Mouse (Mus musculus) ES-E14 (cell line): ENCODE measurements at regions not wholly inside any gene's neighbourhood (a gene's known extent, or its start where the extent isn't known, plus 50 kb on each side); places are given as distances from the start of the nearest gene placed in this dataset.
A peak's percentile ranks its signal among the peaks of the same experiment; 100 is the strongest.

Experiments used
- DNase-seq: peaks from one replicate; pipeline ENCODE4 v3.0.0-alpha.2; 2013; ENCODE audit warnings: low read depth, low spot score
- H3K27ac ChIP-seq: 2 replicates; pipeline ENCODE4 v1.5.1; 2012; ENCODE audit warnings: low read depth, mild to moderate bottlenecking, low read length, moderate library complexity, mixed read lengths; ENCODE audit not compliant: poor library complexity, insufficient read depth, severe bottlenecking
- H3K36me3 ChIP-seq: 2 replicates; pipeline ENCODE4 v1.6.1; 2012; ENCODE audit warnings: mild to moderate bottlenecking, low read length, moderate library complexity, mixed read lengths; ENCODE audit not compliant: control insufficient read depth, poor library complexity, insufficient read depth, severe bottlenecking
- H3K4me1 ChIP-seq, 2 experiments: fragments of 150-350 bp in 1 of 2; sonication (generic) in 1 of 2; 2 replicates each; pipeline ENCODE4 v1.6.1; 2012; ENCODE audit warnings: low read length in 2 of 2, mild to moderate bottlenecking in 1 of 2, mixed read lengths in 1 of 2; ENCODE audit not compliant: control insufficient read depth in 2 of 2, insufficient read depth in 2 of 2, poor library complexity in 1 of 2
- H3K4me3 ChIP-seq, 2 experiments: fragments of 150-350 bp in 1 of 2; sonication (generic) in 1 of 2; 2 replicates each; pipeline ENCODE4 v1.5.1; 2012; ENCODE audit warnings: low read length in 2 of 2, low read depth in 1 of 2, mild to moderate bottlenecking in 1 of 2, mixed read lengths in 1 of 2; ENCODE audit not compliant: insufficient read depth in 1 of 2, poor library complexity in 1 of 2, severe bottlenecking in 1 of 2
- H3K9ac ChIP-seq: 2 replicates; pipeline ENCODE4 v1.6.1; 2012; ENCODE audit warnings: low read depth, mild to moderate bottlenecking, low read length, mixed read lengths; ENCODE audit not compliant: poor library complexity, insufficient read depth, severe bottlenecking
- H3K9me3 ChIP-seq: fragments of 150-350 bp; sonication (generic); 2 replicates; pipeline ENCODE4 v1.6.1; 2012; ENCODE audit warnings: low read depth, mild to moderate bottlenecking, low read length; ENCODE audit not compliant: control insufficient read depth, insufficient read depth
- CHD2 ChIP-seq: IDR thresholded peaks from 2 replicates; pipeline ENCODE4 v1.6.1; 2014; ENCODE audit warnings: mild to moderate bottlenecking, low read depth, low read length, inconsistent platforms
- HCFC1 ChIP-seq: IDR thresholded peaks from 2 replicates; pipeline ENCODE4 v1.6.1; 2012; ENCODE audit warnings: low read length, inconsistent platforms, borderline replicate concordance; ENCODE audit not compliant: insufficient read depth
- MAFK ChIP-seq: IDR thresholded peaks from 2 replicates; pipeline ENCODE4 v1.6.1; 2014; ENCODE audit warnings: mild to moderate bottlenecking, low read depth, low read length, inconsistent platforms; ENCODE audit not compliant: insufficient read depth
- ZC3H11A ChIP-seq: IDR thresholded peaks from 2 replicates; pipeline ENCODE4 v1.6.1; 2012; ENCODE audit warnings: low read depth, mild to moderate bottlenecking, inconsistent platforms, low read length, borderline replicate concordance
- ZNF384 ChIP-seq: IDR thresholded peaks from 2 replicates; pipeline ENCODE4 v1.6.1; 2012; ENCODE audit warnings: low read depth, low read length, inconsistent platforms
- in situ Hi-C, 2 experiments: fragments of 600-800 bp; cut with MboI; formaldehyde crosslinking; loops; one replicate each; pipeline ENCODE4 v1.15.1; 2025; ENCODE audit warnings: low sequenced_read_pairs in 2 of 2, inconsistent platforms in 1 of 2; ENCODE audit not compliant: unreplicated experiment in 2 of 2

DNA sequence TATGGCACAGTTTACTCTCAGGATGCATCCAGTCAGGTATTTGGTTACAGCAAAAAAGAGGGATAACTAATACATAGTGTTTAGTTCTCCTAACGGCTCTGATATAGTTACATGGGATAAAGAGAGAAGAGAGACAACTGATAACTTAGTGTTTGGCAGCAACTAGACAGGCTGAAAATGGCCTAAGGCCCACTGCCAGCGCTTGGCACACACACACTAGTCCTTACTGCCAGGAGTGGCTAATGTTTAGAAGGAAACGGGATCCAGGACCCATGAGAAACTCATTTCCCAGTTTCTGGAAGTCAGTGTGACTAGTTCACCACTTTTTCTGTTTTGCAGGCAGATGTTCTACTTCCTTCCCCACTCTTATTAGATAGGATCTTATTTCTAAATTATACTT lies 633.5 kb upstream of the Cylc2 start:
- no peaks in the 10 kb centered on the region for H3K36me3 ChIP-seq
- H3K4me3 ChIP-seq, result no peak overlapping the region
- H3K9ac ChIP-seq, result no peak overlapping the region
- DNase-seq, result no peak
- TF ChIP-seq CHD2 (no peak), ZNF384 (no peak), HCFC1 (no peak), ZC3H11A (no peak), MAFK (no peak)
- H3K27ac ChIP-seq, result no peak overlapping the region
- in situ Hi-C loops, result no loop called here
- no peaks in the 10 kb centered on the region for H3K4me1 ChIP-seq
- H3K9me3 ChIP-seq, result no peaks in the 10 kb centered on the region

DNA sequence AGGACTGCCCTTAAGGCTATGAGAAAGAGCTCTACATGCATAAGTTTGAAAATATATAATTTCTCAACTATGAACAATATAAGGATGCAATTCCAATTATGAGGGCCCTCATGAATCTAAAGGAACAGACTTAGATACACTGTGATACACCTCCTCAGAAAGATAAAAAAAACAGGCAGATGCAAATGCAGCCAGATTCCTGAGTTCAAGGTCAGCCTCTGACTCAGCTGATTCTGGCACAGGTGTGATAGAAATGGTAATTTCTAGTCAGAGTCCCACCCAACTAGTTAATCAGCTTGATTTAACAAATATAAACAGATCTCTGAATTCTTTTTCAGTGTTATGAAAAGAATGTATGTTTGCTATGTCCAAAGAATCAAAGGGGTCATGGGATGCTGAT lies 595.8 kb upstream of the Cylc2 start:
- no peak overlapping the region for H3K9ac ChIP-seq
- in situ Hi-C loops, result no loop called here
- peak; percentile 26 for DNase-seq
- no peak overlapping the region; the same call in 1 of the 2 replicates for H3K27ac ChIP-seq
- no peak overlapping the region for H3K4me3 ChIP-seq
- TF ChIP-seq ZC3H11A (no peak), MAFK (peak; percentile 93), CHD2 (peak; percentile 18; the same call in 1 of the 2 replicates), ZNF384 (peak; percentile 90), HCFC1 (no peak)
- H3K4me1 ChIP-seq, result no peaks in the 10 kb centered on the region
- H3K9me3 ChIP-seq, result no peaks in the 10 kb centered on the region
- H3K36me3 ChIP-seq, result no peaks in the 10 kb centered on the region
